Mouse (Mus musculus): ENCODE measurements around the gene Cyp2d22. TPM values are rescaled to one million over a fixed set of nuclear protein-coding genes. Genes with fewer than 3 reads are reported as not detected.
A peak's percentile ranks its signal among the peaks of the same experiment; 100 is the strongest.

Gene Cyp2d22
- polyA plus RNA-seq, 1 experiment: 9.9 TPM

DNA sequence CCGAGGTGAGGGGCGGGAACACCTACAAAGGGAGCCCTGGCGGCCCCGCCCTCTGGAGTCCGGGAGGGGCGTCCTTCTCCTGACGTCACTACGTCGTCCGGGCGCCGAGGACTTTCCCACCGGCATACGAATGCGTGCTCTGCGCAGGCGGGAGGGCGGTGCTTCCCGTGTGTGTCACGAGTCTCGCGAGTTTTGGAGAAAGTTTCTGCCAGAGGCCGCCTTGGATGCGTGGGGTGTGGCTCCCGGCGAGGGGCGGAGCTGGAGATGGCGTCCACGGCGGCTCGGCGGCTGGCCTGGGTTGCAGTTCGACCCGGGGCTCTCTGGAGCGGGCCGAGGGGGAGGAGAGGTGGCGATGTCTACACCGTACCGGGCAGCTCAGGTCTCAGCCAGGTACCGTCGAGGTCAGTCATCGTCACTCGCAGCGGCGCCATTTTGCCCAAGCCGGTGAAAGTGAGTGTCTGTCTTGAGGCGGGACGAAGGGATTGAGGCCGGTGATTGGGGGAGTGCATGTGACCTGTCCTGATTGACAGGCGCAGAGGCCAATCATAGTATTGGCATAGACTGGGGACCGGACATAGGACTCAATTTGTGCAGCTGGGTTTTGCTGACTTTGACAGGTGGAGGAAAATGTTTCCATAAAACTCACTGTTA lies 34.1 kb downstream of the Cyp2d22 start:
- Histone ChIP-seq H3K27me3 (ENCODE audit: control insufficient read depth, insufficient read depth, low read length) (peaks cover 4% of the 10 kb centered on the region; the same call in 1 of the 2 replicates), H3K27ac (ENCODE audit: control insufficient read depth, insufficient read depth, low read depth, low read length) (peak overlapping the region; percentile 78), H3K36me3 (ENCODE audit: control insufficient read depth, insufficient read depth, low read length) (no peaks in the 10 kb centered on the region), H3K4me1 (ENCODE audit: control insufficient read depth, insufficient read depth, low read length) (peaks cover 21% of the 10 kb centered on the region), H3K4me3 (ENCODE audit: control insufficient read depth, low read depth, low read length) (peak overlapping the region; percentile 87)
- TF ChIP-seq CTCF (IDR thresholded peaks at IDR 0.05; ENCODE audit: control insufficient read depth, insufficient read depth, insufficient replicate concordance, low read depth, low read length) (no peak), POLR2A (IDR thresholded peaks at IDR 0.05; ENCODE audit: control insufficient read depth, low read depth, low read length) (peak; percentile 75)

- Histone ChIP-seq H3K27me3 (ENCODE audit: control insufficient read depth, insufficient read depth, low read length) (peaks cover 9% of the 10 kb centered on the region), H3K4me1 (ENCODE audit: control insufficient read depth, insufficient read depth, low read length) (peaks cover 29% of the 10 kb centered on the region), H3K36me3 (ENCODE audit: control insufficient read depth, insufficient read depth, low read length) (no peaks in the 10 kb centered on the region), H3K4me3 (ENCODE audit: control insufficient read depth, low read depth, low read length) (no peak overlapping the region), H3K27ac (ENCODE audit: control insufficient read depth, insufficient read depth, low read depth, low read length) (no peak overlapping the region)
- no peak for TF ChIP-seq POLR2A (IDR thresholded peaks at IDR 0.05; ENCODE audit: control insufficient read depth, low read depth, low read length)
Measured at GRCm38 (mm10) chr15:82344971-82345370, 35.1 kb downstream of the Cyp2d22 start.

DNA sequence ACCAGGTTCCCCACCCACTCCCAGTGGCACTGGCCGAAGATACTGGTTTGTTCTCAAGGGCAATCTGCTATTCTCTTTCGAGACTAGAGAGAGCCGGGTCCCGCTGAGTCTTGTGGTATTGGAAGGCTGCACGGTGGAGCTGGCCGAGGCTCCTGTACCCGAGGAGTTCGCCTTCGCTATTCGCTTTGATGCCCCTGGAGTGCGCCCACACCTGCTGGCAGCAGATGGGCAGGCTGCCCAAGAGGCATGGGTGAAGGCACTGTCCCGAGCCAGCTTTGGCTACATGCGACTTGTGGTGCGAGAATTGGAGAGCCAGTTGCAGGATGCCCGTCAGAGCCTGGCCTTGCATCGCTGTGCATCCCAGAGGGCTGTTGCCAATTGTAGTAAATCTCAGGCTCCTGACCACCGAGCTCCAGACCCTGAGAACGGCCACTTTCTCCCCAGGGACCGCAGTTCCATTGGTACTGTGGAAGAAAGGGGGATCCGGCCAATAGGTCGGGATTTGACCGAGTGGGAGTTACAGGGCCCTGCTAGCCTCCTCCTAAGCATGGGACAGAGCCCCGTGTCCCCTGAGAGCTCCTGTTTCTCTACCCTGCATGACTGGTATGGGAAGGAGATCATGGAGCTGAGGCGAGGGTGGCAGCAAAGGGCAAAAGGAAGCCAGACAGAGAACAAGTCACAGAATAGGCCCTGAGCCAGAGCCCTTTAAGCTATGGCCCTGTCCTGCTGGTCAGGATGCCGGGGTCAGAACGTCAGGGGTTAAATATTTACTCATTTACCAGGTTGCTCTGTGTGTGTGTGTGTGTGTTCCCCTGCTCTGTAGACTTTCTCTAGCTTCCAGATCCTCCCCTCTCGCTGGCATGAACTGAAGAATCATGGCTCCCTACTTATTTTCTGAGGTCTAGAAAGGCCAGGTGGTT lies 36.4 kb downstream of the Cyp2d22 start:
- TF ChIP-seq POLR2A (IDR thresholded peaks at IDR 0.05; ENCODE audit: control insufficient read depth, low read depth, low read length) (no peak), CTCF (IDR thresholded peaks at IDR 0.05; ENCODE audit: control insufficient read depth, insufficient read depth, insufficient replicate concordance, low read depth, low read length) (no peak)
- Histone ChIP-seq H3K4me1 (ENCODE audit: control insufficient read depth, insufficient read depth, low read length) (peaks cover 34% of the 10 kb centered on the region), H3K4me3 (ENCODE audit: control insufficient read depth, low read depth, low read length) (no peak overlapping the region; the same call in 1 of the 2 replicates), H3K27ac (ENCODE audit: control insufficient read depth, insufficient read depth, low read depth, low read length) (no peak overlapping the region), H3K27me3 (ENCODE audit: control insufficient read depth, insufficient read depth, low read length) (peaks cover 9% of the 10 kb centered on the region), H3K36me3 (ENCODE audit: control insufficient read depth, insufficient read depth, low read length) (no peaks in the 10 kb centered on the region)

- Histone ChIP-seq H3K4me1 (ENCODE audit: control insufficient read depth, insufficient read depth, low read length) (peaks cover 42% of the 10 kb centered on the region), H3K4me3 (ENCODE audit: control insufficient read depth, low read depth, low read length) (no peak overlapping the region), H3K36me3 (ENCODE audit: control insufficient read depth, insufficient read depth, low read length) (no peaks in the 10 kb centered on the region), H3K27me3 (ENCODE audit: control insufficient read depth, insufficient read depth, low read length) (peaks cover 9% of the 10 kb centered on the region), H3K27ac (ENCODE audit: control insufficient read depth, insufficient read depth, low read depth, low read length) (no peak overlapping the region)
- TF ChIP-seq CTCF (IDR thresholded peaks at IDR 0.05; ENCODE audit: control insufficient read depth, insufficient read depth, insufficient replicate concordance, low read depth, low read length): no peak
Measured at GRCm38 (mm10) chr15:82342543-82342935, 37.5 kb downstream of the Cyp2d22 start.

DNA sequence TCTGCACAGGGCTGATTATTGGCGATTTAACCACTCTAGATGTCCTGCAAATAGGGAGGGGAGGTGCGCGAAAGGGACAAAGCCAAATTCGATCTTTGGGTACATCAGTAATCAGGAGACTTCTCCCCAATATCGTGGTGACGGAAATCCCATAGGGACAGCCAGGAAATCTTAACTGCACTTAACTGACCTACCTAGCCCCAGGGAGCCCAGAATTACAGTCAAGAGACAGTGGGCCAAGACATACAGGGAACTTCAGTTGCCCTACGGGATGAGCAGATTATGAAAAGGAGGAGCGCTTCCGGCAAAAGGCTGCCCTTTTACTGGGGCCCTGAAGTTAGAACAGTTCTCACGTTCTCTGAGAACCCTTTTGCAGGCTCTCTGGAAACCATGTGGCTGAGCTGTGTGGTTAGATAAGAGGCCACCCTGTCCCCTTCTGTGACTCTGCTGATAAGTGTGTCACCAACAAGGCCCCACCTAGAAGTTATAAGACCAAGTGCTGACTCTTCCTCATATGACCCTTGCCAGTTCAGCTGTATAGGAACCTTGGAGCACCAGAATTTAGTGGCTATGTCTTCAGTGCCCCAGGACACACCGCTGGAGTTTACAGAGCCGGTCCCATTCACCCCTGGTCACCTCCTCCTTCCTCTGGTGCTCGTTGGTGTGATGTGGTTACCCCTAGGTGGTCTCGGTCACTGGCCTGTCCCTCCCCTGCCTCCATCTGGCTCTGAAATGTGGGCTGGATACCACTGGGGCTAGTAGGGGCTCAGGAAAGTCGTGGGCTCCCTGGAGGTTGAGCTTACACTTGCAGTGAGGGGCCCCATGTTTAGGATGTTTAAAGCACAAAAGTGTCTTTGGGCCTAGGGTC lies 38.2 kb downstream of the Cyp2d22 start:
- H3K27ac ChIP-seq (ENCODE audit: control insufficient read depth, insufficient read depth, low read depth, low read length): no peak overlapping the region
- peaks cover 9% of the 10 kb centered on the region for H3K27me3 ChIP-seq (ENCODE audit: control insufficient read depth, insufficient read depth, low read length)
- peak overlapping the region; percentile 94 for H3K4me3 ChIP-seq (ENCODE audit: control insufficient read depth, low read depth, low read length)
- peaks cover 42% of the 10 kb centered on the region for H3K4me1 ChIP-seq (ENCODE audit: control insufficient read depth, insufficient read depth, low read length)
- H3K36me3 ChIP-seq (ENCODE audit: control insufficient read depth, insufficient read depth, low read length): no peaks in the 10 kb centered on the region
- TF ChIP-seq POLR2A (IDR thresholded peaks at IDR 0.05; ENCODE audit: control insufficient read depth, low read depth, low read length) (no peak), CTCF (IDR thresholded peaks at IDR 0.05; ENCODE audit: control insufficient read depth, insufficient read depth, insufficient replicate concordance, low read depth, low read length) (no peak)

- H3K36me3 ChIP-seq (ENCODE audit: control insufficient read depth, insufficient read depth, low read length): no peaks in the 10 kb centered on the region
- TF ChIP-seq CTCF (IDR thresholded peaks at IDR 0.05; ENCODE audit: control insufficient read depth, insufficient read depth, insufficient replicate concordance, low read depth, low read length) (no peak), POLR2A (IDR thresholded peaks at IDR 0.05; ENCODE audit: control insufficient read depth, low read depth, low read length) (no peak)
- peaks cover 9% of the 10 kb centered on the region for H3K27me3 ChIP-seq (ENCODE audit: control insufficient read depth, insufficient read depth, low read length)
- H3K4me3 ChIP-seq (ENCODE audit: control insufficient read depth, low read depth, low read length): peak overlapping the region; percentile 94
- H3K4me1 ChIP-seq (ENCODE audit: control insufficient read depth, insufficient read depth, low read length): peaks cover 44% of the 10 kb centered on the region
- H3K27ac ChIP-seq (ENCODE audit: control insufficient read depth, insufficient read depth, low read depth, low read length): no peak overlapping the region; the same call in 1 of the 2 replicates
Measured at GRCm38 (mm10) chr15:82341036-82341501, 39.0 kb downstream of the Cyp2d22 start.
